Mouse (Mus musculus): ENCODE measurements at regions not wholly inside any gene's neighbourhood (a gene's known extent, or its start where the extent isn't known, plus 50 kb on each side); places are given as distances from the start of the nearest gene placed in this dataset.
"Not testable (repeated sequence)": the region's sequence is repeated elsewhere in the genome, so short reads cannot be mapped to it uniquely, and the experiment has no call there.

- 39% methylated on average over 4 of the region's 4 CpGs for WGBS
- not testable (repeated sequence) for H3K4me3 ChIP-seq (ENCODE audit: insufficient read depth, low read depth, low read length); H3K27ac ChIP-seq (ENCODE audit: insufficient read depth, low read depth, low read length); H3K4me1 ChIP-seq (ENCODE audit: control insufficient read depth, insufficient read depth, low read length)
Measured at GRCm38 (mm10) chr16:31370590-31371092, 51.4 kb upstream of the Bdh1 start.

GRCm38 (mm10) chr16:31369849-31370248 lies 52.2 kb upstream of the Bdh1 start:
- WGBS: 97% methylated on average over 13 of the region's 13 CpGs
- Histone ChIP-seq H3K27ac (ENCODE audit: insufficient read depth, low read depth, low read length) (no peak overlapping the region), H3K4me3 (ENCODE audit: insufficient read depth, low read depth, low read length) (no peak overlapping the region), H3K4me1 (ENCODE audit: control insufficient read depth, insufficient read depth, low read length) (peaks cover 2% of the 10 kb centered on the region; the same call in 1 of the 2 replicates)
- TF ChIP-seq CTCF (IDR thresholded peaks at IDR 0.05; ENCODE audit: insufficient read depth, low read depth, low read length) (no peak), POLR2A (IDR thresholded peaks at IDR 0.05; ENCODE audit: insufficient read depth, low read depth, low read length) (no peak)

GRCm38 (mm10) chr16:31367521-31368245 lies 53.1 kb upstream of the Apod start:
- no peak overlapping the region for H3K4me3 ChIP-seq (ENCODE audit: insufficient read depth, low read depth, low read length)
- 54% methylated on average over 6 of the region's 6 CpGs for WGBS
- peaks cover 2% of the 10 kb centered on the region; the same call in 1 of the 2 replicates for H3K4me1 ChIP-seq (ENCODE audit: control insufficient read depth, insufficient read depth, low read length)
- TF ChIP-seq CTCF (IDR thresholded peaks at IDR 0.05; ENCODE audit: insufficient read depth, low read depth, low read length) (no peak), POLR2A (IDR thresholded peaks at IDR 0.05; ENCODE audit: insufficient read depth, low read depth, low read length) (no peak)
- H3K27ac ChIP-seq (ENCODE audit: insufficient read depth, low read depth, low read length): peak overlapping the region; percentile 31; the same call in 1 of the 2 replicates

DNA sequence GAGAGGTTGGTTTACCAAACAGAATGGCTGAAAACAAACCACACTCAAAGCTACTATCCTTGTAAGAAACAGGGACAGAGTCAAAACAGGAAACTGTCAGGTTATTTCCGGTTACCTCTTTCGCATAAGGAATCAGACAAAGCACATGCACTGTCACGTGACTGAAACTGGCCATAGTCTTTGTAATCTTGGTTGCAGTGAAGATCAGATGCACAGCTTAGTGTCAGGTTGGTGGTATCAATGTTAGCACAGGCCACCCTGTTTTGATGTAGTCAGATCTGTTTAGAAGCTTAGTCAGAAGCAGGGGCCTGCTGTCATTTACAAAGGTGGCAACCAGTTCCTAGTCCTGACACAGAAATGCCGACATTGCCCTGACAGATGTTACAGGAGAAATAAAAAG lies 51.4 kb upstream of the Apod start:
- H3K27ac ChIP-seq (ENCODE audit: insufficient read depth, low read depth, low read length): peak overlapping the region; percentile 23; the same call in 1 of the 2 replicates
- WGBS: 87% methylated on average over 4 of the region's 4 CpGs
- TF ChIP-seq CTCF (IDR thresholded peaks at IDR 0.05; ENCODE audit: insufficient read depth, low read depth, low read length) (no peak), POLR2A (IDR thresholded peaks at IDR 0.05; ENCODE audit: insufficient read depth, low read depth, low read length) (no peak)
- H3K4me1 ChIP-seq (ENCODE audit: control insufficient read depth, insufficient read depth, low read length): peaks cover 2% of the 10 kb centered on the region; the same call in 1 of the 2 replicates
- H3K4me3 ChIP-seq (ENCODE audit: insufficient read depth, low read depth, low read length): no peak overlapping the region

- H3K4me3 ChIP-seq (ENCODE audit: insufficient read depth, low read depth, low read length): no peak overlapping the region
- TF ChIP-seq POLR2A (IDR thresholded peaks at IDR 0.05; ENCODE audit: insufficient read depth, low read depth, low read length): no peak
- TF ChIP-seq CTCF (IDR thresholded peaks at IDR 0.05; ENCODE audit: insufficient read depth, low read depth, low read length): no peak
- H3K27ac ChIP-seq (ENCODE audit: insufficient read depth, low read depth, low read length): no peak overlapping the region
- WGBS: 37% methylated on average over 7 of the region's 7 CpGs
- peaks cover 2% of the 10 kb centered on the region; the same call in 1 of the 2 replicates for H3K4me1 ChIP-seq (ENCODE audit: control insufficient read depth, insufficient read depth, low read length)
Measured at GRCm38 (mm10) chr16:31364475-31364874, 49.9 kb upstream of the Apod start.

Measured in olfactory bulb, adult 2 months (tissue).